Mouse (Mus musculus) gastrocnemius, postnatal 25 days (tissue): ENCODE measurements around the gene BC030499. TPM values are rescaled to one million over a fixed set of nuclear protein-coding genes. Genes with fewer than 3 reads are reported as not detected.
A peak's percentile ranks its signal among the peaks of the same experiment; 100 is the strongest.
"Not testable (repeated sequence)": the region's sequence is repeated elsewhere in the genome, so short reads cannot be mapped to it uniquely, and the experiment has no call there.

Source experiments
- DNase-seq: peaks from one replicate; pipeline ENCODE4 v3.0.0; 2022
- long read RNA-seq, 2 experiments: library from polyadenylated mRNA; stranded (forward); transcript quantifications; one replicate each; pipeline ENCODE4 v2.0.0; 2021
- total RNA-seq, 2 experiments: library from RNA; stranded (reverse); gene quantifications; 1 replicate in 1 of 2; 2 replicates in 1 of 2; pipeline ENCODE4 v1.2.3; 2021

The BC030499 gene
- 1 to 10 TPM in 1 of 2 experiments, under 1 TPM in 1; 0.82 to 1.4 TPM for total RNA-seq
- long read RNA-seq, experiment 1 = 0 reads
- long read RNA-seq, experiment 2 = 0 reads

GRCm38 (mm10) chr11:78290654-78291053 is at the start of gene BC030499:
TSS of gene BC030499 (plus strand) at chr11:78290841.
- DNase-seq = no peak

GRCm38 (mm10) chr11:78245261-78245626 is 45.4 kb upstream of the BC030499 start:
- no peak for DNase-seq

DNA sequence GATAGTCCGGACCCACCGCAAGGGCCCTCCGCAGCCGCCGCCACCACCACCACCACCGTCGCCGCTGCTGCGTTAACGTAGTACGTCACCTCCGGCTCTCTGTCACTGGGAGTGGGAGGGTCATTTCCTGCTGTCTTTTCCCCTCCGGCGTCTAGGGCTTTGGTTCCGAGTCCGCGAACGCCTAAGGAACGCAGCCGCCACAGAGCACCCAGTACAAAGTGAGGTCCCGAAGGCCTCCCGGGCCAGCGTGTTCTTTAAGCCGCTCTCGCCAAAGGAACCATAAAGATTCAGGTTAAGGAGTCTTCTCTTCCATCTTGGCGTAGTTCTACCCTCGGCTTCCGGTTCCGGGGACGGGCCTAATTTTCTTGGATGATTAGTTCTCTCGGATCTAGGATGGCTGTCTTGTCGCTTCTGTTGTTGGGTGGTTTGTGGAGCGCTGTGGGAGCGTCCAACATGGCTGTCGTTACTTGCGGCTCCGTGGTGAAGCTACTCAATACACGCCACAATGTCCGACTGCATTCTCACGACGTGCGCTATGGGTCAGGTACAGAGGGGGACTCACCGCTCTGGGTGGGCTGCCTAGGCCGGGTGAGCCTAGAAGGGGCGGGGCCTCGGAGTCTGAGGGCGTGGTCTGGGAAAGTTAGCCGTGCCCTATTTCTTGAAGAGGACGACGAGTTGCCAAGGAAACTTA is 44.9 kb upstream of the BC030499 start, which contains the start of the genes Sdf2 and Supt6:
Gene Sdf2, plus strand, starts transcription at position 120 of the 691 bp plus-strand sequence.
Gene Supt6, minus strand, starts transcription at position 361 of the 691 bp plus-strand sequence.
- peak; percentile 85 for DNase-seq

- no peak for DNase-seq
These were observed 44.2 kb upstream of the BC030499 start for GRCm38 (mm10) chr11:78246318-78247011.

DNA sequence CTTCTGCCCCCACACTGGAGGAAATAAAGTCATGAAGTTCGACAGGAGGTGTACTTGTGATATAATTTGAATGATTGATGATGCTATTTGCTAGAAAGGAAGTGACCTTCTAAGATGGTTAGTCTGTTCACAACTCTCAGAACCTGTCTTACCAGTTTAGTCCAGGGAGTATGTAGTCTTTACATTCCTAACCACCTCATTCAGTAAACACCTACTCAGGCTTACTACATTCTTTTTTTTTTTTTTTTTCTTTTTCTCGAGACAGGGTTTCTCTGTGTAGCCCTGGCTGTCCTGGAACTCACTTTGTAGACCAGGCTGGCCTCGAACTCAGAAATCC is 43.7 kb upstream of the BC030499 start:
- DNase-seq = no peak

DNA sequence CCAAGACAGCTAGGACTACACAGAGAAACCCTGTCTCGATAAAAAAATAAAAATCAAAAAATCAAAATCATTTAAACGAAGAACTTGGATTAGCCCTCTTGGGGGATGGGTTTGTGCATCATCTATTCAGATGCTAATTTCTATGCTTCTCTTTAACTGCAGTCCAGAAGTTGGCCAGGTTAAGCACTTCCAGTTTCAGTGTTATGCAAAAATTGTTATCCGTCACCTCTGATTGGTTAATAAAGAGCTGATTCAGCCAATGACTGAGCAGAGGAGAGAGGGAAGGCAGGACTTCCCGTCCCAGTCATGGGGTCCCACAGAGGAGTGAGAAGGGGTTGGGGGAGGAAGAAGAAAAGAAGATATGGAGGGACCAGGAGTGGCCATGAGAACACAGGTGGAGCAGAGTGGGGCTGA is 42.9 kb upstream of the BC030499 start:
- DNase-seq = no peak

- no peak for DNase-seq
These were observed 34.0 kb upstream of the BC030499 start for GRCm38 (mm10) chr11:78256618-78257017.

- no peak for DNase-seq
These were observed 30.0 kb upstream of the BC030499 start for GRCm38 (mm10) chr11:78260489-78261258.

- peak; percentile 94 for DNase-seq
These were observed 29.0 kb upstream of the BC030499 start, which contains the start of gene 2610507B11Rik for GRCm38 (mm10) chr11:78261380-78262352. TSS of gene 2610507B11Rik (plus strand) at chr11:78261752.

GRCm38 (mm10) chr11:78262550-78262949 is 28.1 kb upstream of the BC030499 start:
- peak; percentile 56 for DNase-seq

- DNase-seq = no peak
These were observed 25.1 kb upstream of the BC030499 start for GRCm38 (mm10) chr11:78265571-78265970.

DNA sequence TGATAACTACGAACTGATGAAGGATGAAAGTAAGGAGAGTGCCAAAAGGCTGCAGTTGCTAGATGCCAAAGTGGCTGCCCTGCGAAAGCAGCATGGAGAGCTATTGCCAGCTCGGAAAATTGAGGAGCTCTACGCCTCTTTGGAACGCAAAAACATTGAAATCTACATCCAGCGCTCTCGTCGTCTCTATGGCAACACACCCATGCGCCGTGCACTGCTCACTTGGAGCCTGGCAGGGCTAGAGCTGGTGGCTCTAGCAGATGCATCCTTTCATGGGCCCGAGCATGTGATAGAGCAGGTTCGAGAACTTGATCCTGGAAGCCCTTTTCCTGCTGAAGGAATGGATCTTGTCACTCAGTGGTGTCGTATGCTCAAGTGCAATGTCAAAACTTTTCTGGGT is 18.7 kb upstream of the BC030499 start:
- DNase-seq = no peak

DNA sequence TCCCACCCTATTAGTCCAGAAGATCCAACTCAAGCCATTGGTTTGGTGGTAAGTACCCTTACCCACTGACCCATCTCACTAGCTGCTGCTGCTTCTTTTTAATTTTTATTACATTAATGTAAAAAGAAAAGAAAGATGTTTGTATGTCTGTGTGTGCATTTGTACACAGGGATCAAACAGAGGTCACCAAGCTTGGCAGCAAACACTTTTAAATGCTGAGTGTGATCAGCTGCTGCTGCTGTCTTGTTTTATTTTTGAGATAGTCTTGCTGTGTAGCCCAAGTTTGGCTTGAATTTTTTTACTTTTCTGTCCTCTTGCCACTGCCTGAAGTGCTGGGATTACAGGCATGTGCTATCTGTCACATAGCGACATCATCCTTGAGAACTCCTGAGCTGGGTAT is 15.0 kb upstream of the BC030499 start:
- DNase-seq = no peak

GRCm38 (mm10) chr11:78276169-78276568 is 14.5 kb upstream of the BC030499 start:
- DNase-seq = not testable (repeated sequence)

- no peak for DNase-seq
These were observed 11.8 kb upstream of the BC030499 start for GRCm38 (mm10) chr11:78278853-78279252.

DNA sequence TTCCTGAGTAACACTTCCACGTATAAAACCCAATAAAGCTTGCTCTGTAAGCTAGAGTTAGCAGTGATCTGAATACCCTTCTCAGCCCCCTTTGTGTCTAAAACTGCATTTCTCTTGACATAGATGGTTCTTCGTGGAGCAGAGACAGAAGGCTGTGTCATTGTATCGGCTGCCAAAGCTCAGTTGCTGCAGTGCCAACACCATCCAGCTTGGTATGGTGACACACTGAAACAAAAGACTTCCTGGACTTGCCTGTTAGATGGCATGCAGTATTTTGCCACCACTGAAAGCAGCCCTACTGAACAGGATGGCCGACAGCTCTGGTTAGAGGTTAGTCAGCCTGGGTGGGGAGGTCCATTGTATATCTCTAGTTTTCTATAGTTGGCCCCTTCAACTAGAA is 11.1 kb upstream of the BC030499 start:
- DNase-seq = no peak

GRCm38 (mm10) chr11:78289146-78289763 is 1.4 kb upstream of the BC030499 start:
- DNase-seq = no peak

- no peak for DNase-seq
These were observed 3.9 kb downstream of the BC030499 start for GRCm38 (mm10) chr11:78294585-78294984.

DNA sequence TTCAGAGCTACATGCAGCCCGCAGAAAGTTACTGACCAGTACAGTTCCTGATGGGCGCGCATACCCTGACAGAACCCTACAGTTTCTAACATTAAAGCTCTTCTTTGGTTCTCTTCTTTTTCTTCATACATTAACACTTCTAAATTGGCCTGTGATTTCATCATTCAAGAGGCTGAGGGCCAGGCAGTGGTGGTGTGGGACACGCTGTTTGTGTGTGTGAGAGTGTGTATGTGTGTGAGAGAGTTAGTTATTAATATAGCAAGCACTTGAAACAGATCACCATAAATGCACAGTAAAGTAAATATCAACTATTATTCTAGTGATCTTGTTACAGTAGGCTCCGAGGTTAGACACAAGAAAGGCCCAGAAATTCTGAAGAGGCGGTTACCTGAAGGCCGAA is 10.3 kb downstream of the BC030499 start:
- no peak for DNase-seq

GRCm38 (mm10) chr11:78301357-78302084 is 10.9 kb downstream of the BC030499 start, which contains the start of gene Spag5:
TSS of gene Spag5 (plus strand) at chr11:78301529.
- DNase-seq = peak; percentile 90
